Mouse (Mus musculus) neural tube, embryonic 14.5 days (tissue): ENCODE measurements around the gene Fgfr2. TPM values are rescaled to one million over a fixed set of nuclear protein-coding genes. Genes with fewer than 3 reads are reported as not detected.
"Not testable (repeated sequence)": the region's sequence is repeated elsewhere in the genome, so short reads cannot be mapped to it uniquely, and the experiment has no call there.

ENCODE experiments used
- ATAC-seq: fragments of 200-750 bp; cut with Nextera tagmentation; 2 replicates; pipeline ENCODE4 v1.8.0; 2017; ENCODE audit warnings: low read depth, mild to moderate bottlenecking, moderate TSS enrichment, moderate library complexity
- H3K27ac ChIP-seq: fragments of 300-500 bp; sonication (generic); 2 replicates; pipeline ENCODE4 v1.5.1; 2014; ENCODE audit warnings: low read depth, mild to moderate bottlenecking, control low read depth, low read length, moderate library complexity, mixed read lengths
- H3K27me3 ChIP-seq: fragments of 300-500 bp; sonication (generic); 2 replicates; pipeline ENCODE4 v1.6.1; 2014; ENCODE audit warnings: low read length; ENCODE audit not compliant: control insufficient read depth, insufficient read depth
- H3K36me3 ChIP-seq: fragments of 300-500 bp; sonication (generic); 2 replicates; pipeline ENCODE4 v1.6.1; 2014; ENCODE audit warnings: low read length, mixed read lengths; ENCODE audit not compliant: control insufficient read depth, insufficient read depth
- H3K4me1 ChIP-seq: fragments of 300-500 bp; sonication (generic); 2 replicates; pipeline ENCODE4 v1.6.1; 2014; ENCODE audit warnings: low read length; ENCODE audit not compliant: control insufficient read depth, insufficient read depth
- H3K4me2 ChIP-seq: fragments of 300-500 bp; sonication (generic); 2 replicates; pipeline ENCODE4 v1.6.1; 2014; ENCODE audit warnings: mild to moderate bottlenecking, low read depth, low read length, control low read depth
- H3K4me3 ChIP-seq: fragments of 300-500 bp; sonication (generic); 2 replicates; pipeline ENCODE4 v1.5.1; 2014; ENCODE audit warnings: low read depth, low read length, control low read depth, mixed read lengths
- H3K9ac ChIP-seq: fragments of 300-500 bp; sonication (generic); replicated peaks from 2 replicates; pipeline ENCODE4 v1.6.1; 2014; ENCODE audit warnings: low read depth, mild to moderate bottlenecking, control low read depth, low read length, mixed read lengths
- H3K9me3 ChIP-seq: fragments of 300-500 bp; sonication (generic); 2 replicates; pipeline ENCODE4 v1.6.1; 2016; ENCODE audit warnings: low read length; ENCODE audit not compliant: control insufficient read depth
- WGBS: fragments of 180-500 bp; shearing (Covaris S2); extraction: QIAGEN DNeasy Blood & Tissue Kit; methylation state at CpG from one replicate; pipeline ENCODE4 v1.1.7; 2014; 5-methylcytosine and 5-hydroxymethylcytosine counted together
- polyA plus RNA-seq: library from polyadenylated mRNA; unstranded; fragments of >200 nt; fragmentation: Nextera tagmentation; extraction: Ambion mirVana; gene quantifications from 2 replicates; pipeline ENCODE4 v1.2.1, GENCODE M21; 2014

Fgfr2 gene
- polyA plus RNA-seq, 1 experiment from 2014 or later = 28.1 TPM

DNA sequence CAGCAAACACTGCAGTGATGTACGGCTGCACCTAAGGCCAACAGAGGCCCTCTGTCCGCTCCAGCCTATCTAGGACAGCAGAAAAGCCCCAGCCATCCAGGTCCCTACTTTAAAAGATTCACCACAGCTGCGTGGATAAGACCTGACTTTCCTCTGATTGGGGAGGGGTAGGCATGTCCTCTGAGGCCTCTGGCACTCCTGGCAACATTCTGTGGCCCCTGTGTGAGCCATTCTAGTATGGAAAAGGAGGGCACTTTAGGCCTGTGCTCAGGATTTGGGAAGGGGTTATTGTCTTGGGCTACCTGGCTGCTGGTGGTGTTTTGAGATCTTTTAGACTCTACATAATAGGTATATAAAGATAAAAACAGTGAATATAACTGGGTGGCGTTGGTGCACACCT lies 456.6 kb downstream of the Fgfr2 start:
- H3K9ac ChIP-seq = no peak overlapping the region
- H3K27ac ChIP-seq = no peak overlapping the region
- WGBS = 78% methylated on average over 4 of the region's 4 CpGs
- H3K36me3 ChIP-seq = no peaks in the 10 kb centered on the region
- no peaks in the 10 kb centered on the region for H3K4me1 ChIP-seq
- no peak overlapping the region for H3K4me3 ChIP-seq
- H3K9me3 ChIP-seq = no peaks in the 10 kb centered on the region
- no peaks in the 10 kb centered on the region for H3K27me3 ChIP-seq
- no peak for ATAC-seq
- no peak overlapping the region for H3K4me2 ChIP-seq

DNA sequence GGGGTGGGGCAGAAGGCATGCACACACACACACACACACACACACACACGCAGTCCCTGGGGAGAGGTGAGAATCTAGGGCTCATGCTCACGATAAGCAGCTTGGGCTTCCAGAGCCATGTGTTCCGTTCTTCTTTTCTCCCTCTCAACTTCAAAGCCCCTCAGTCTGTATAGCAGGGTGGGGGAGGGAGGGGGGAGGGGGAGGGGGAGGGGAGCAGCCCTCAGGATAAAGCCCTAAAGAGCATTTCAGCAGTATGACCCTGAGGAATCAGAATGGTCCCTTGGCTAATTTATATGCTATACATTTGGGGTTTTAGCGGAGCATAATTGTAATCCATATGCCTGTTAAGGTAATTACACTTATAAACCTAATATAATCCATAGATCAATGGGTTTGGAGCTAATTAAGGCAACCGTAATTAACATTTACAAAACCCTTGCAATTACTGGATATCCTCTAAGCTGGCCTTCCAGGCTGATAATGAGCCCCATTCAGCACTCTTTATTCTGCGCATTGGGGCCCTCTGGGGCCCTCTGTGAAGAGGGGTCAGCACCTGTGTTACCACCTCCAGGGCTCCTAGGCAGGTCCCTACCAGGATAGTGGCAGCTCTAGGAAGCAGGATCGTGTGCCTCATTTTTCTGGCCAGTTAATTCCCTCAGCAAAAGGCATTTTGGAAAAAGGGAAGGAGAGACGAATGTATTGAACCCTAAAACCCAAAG lies 457.3 kb downstream of the Fgfr2 start:
- WGBS = 30% methylated on average over 7 of the region's 8 CpGs
- no peaks in the 10 kb centered on the region for H3K9me3 ChIP-seq
- no peak overlapping the region for H3K4me2 ChIP-seq
- no peaks in the 10 kb centered on the region for H3K27me3 ChIP-seq
- H3K4me1 ChIP-seq = no peaks in the 10 kb centered on the region
- no peak for ATAC-seq
- no peak overlapping the region for H3K9ac ChIP-seq
- no peak overlapping the region for H3K27ac ChIP-seq
- no peak overlapping the region for H3K4me3 ChIP-seq
- H3K36me3 ChIP-seq = no peaks in the 10 kb centered on the region

- Histone ChIP-seq H3K4me3 (no peak overlapping the region), H3K36me3 (no peaks in the 10 kb centered on the region), H3K9me3 (no peaks in the 10 kb centered on the region), H3K27me3 (no peaks in the 10 kb centered on the region), H3K4me2 (no peak overlapping the region), H3K27ac (no peak overlapping the region), H3K9ac (no peak overlapping the region), H3K4me1 (no peaks in the 10 kb centered on the region)
- WGBS = 76% methylated on average over 6 of the region's 6 CpGs
- ATAC-seq = no peak
Measured at GRCm38 (mm10) chr7:132664815-132665214, 458.3 kb downstream of the Fgfr2 start.

DNA sequence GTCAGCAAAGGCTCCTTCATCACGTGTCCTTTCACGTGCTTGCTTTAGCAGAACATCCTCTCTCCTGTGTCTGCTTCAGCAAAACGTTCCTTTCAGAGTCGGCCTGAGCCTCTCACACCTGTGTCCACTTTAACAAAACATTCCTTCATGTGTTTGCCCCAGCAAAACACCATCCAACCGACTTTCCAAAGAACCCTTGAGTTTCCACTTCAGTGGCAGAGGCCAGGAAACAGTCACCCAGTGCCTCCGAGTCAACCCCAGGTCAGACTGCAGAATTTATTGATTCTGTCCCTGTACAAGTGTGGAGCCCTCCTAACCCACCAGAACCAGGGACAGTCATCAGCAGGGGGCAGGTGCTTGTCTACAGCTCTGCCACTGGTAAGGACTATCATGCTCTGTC lies 460.3 kb downstream of the Fgfr2 start:
- WGBS = 72% methylated on average over 6 of the region's 6 CpGs
- H3K9ac ChIP-seq, H3K27ac ChIP-seq, H3K9me3 ChIP-seq, H3K27me3 ChIP-seq, H3K36me3 ChIP-seq, ATAC-seq, H3K4me1 ChIP-seq, H3K4me2 ChIP-seq, H3K4me3 ChIP-seq: not testable (repeated sequence)

DNA sequence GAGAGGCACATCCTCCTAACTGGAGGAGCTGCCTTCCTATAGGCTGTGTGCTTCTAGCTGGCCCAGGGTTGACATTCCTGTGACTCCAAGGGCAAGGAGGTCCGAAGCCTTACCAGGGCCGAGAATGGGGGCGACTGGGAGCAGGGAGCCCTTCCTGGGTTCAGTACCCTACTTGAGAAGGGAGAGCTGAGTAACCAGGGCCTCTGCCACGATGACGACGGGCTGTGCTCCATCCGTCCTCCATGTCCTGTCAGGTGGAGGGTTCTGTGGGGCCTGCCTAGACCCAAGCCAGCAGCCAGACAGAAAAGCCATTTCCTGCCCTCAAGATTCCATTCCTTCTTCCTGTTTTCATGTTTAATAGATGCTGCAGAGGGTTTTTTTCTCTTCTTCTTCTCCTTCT lies 463.5 kb downstream of the Fgfr2 start:
- WGBS = 88% methylated on average over 7 of the region's 7 CpGs
- H3K4me1 ChIP-seq = no peaks in the 10 kb centered on the region
- H3K27ac ChIP-seq = no peak overlapping the region
- no peak overlapping the region for H3K9ac ChIP-seq
- H3K4me3 ChIP-seq = no peak overlapping the region
- H3K36me3 ChIP-seq = no peaks in the 10 kb centered on the region
- no peaks in the 10 kb centered on the region for H3K9me3 ChIP-seq
- H3K27me3 ChIP-seq = no peaks in the 10 kb centered on the region
- no peak overlapping the region for H3K4me2 ChIP-seq
- ATAC-seq = no peak

DNA sequence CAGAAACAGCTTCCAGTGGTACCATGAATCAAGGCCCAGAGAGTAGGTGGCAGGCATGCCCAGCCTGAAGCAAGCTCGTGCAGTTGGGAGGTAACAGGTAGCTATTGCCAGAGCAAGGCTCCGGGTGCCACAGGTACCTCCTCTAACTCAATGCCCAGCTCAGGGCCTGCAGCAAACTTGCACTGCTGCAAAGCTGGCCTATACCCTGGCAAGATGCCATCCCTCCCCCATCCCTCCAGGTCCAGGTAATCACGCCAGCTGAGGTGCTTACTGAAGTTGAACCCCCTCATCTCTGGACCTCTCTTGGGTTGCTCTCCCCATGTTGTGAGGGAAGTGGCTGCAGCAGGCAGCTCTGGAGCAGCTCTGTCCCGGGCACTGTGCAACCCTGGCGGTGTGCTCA lies 464.5 kb downstream of the Fgfr2 start:
- no peaks in the 10 kb centered on the region for H3K27me3 ChIP-seq
- H3K27ac ChIP-seq = no peak overlapping the region
- no peak overlapping the region for H3K4me3 ChIP-seq
- H3K9me3 ChIP-seq = no peaks in the 10 kb centered on the region
- no peaks in the 10 kb centered on the region for H3K36me3 ChIP-seq
- WGBS = 89% methylated on average over 5 of the region's 5 CpGs
- H3K4me1 ChIP-seq = no peaks in the 10 kb centered on the region
- no peak for ATAC-seq
- H3K9ac ChIP-seq = no peak overlapping the region
- H3K4me2 ChIP-seq = no peak overlapping the region

DNA sequence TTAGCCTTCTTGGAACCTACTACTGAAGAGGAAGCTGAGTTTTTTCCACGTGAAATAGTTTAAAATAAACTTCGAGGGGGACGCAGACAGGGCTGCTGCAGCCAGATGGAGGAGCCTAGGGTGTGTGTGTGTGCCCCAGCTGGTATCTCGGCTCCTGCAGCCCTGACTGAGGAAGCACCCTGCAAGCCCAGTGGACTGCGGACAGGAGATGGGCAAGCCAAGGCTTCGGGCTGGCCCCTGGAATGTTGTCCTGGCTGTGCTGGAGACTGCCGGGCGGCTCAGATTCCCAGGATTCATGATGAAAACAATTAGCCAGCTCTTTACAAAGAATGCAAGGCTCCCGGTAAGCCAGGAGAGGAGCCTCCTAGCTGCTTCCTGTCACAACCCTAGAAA lies 465.1 kb downstream of the Fgfr2 start:
- WGBS = 22% methylated on average over 9 of the region's 9 CpGs
- Histone ChIP-seq H3K4me3 (no peak overlapping the region), H3K9ac (no peak overlapping the region), H3K27me3 (no peaks in the 10 kb centered on the region), H3K36me3 (no peaks in the 10 kb centered on the region), H3K4me2 (no peak overlapping the region), H3K4me1 (no peaks in the 10 kb centered on the region), H3K27ac (no peak overlapping the region), H3K9me3 (no peaks in the 10 kb centered on the region)
- ATAC-seq = no peak

- Histone ChIP-seq H3K4me3 (no peak overlapping the region), H3K4me1 (no peaks in the 10 kb centered on the region), H3K36me3 (no peaks in the 10 kb centered on the region), H3K27me3 (no peaks in the 10 kb centered on the region), H3K27ac (no peak overlapping the region), H3K9ac (no peak overlapping the region), H3K4me2 (no peak overlapping the region), H3K9me3 (no peaks in the 10 kb centered on the region)
- WGBS = 63% methylated on average over 14 of the region's 14 CpGs
- ATAC-seq = no peak
Measured at GRCm38 (mm10) chr7:132657371-132658057, 465.6 kb downstream of the Fgfr2 start.

GRCm38 (mm10) chr7:132656548-132656947 lies 466.6 kb downstream of the Fgfr2 start:
- Histone ChIP-seq H3K27ac (0 out of 2 replicates have a peak overlapping the region, but pooled peaks have one; percentile 2), H3K4me1 (no peaks in the 10 kb centered on the region), H3K36me3 (no peaks in the 10 kb centered on the region), H3K27me3 (no peaks in the 10 kb centered on the region), H3K4me2 (no peak overlapping the region), H3K9me3 (no peaks in the 10 kb centered on the region), H3K4me3 (no peak overlapping the region), H3K9ac (no peak overlapping the region)
- WGBS = 10% methylated on average over 3 of the region's 3 CpGs
- peak; percentile 50 for ATAC-seq
